Mouse (Mus musculus): ENCODE measurements around the gene Smyd3. TPM values are rescaled to one million over a fixed set of nuclear protein-coding genes. Genes with fewer than 3 reads are reported as not detected.

The Smyd3 gene
- total RNA-seq, 4 experiments from 2014 or later = 7.0 to 8.3 (median 7.8) TPM

GRCm38 (mm10) chr1:179065294-179065601 is 452.6 kb downstream of the Smyd3 start:
- DNase-seq (ENCODE audit: low spot score) = no peak

GRCm38 (mm10) chr1:179064601-179065293 is 453.1 kb downstream of the Smyd3 start:
- DNase-seq (ENCODE audit: low spot score) = no peak

- DNase-seq (ENCODE audit: low spot score) = peak; percentile 69
Observed at GRCm38 (mm10) chr1:179061759-179062168, 456.1 kb downstream of the Smyd3 start.

- no peak for DNase-seq (ENCODE audit: low spot score)
Observed at GRCm38 (mm10) chr1:179061053-179061452, 456.8 kb downstream of the Smyd3 start.

- no peak for DNase-seq (ENCODE audit: low spot score)
Observed at GRCm38 (mm10) chr1:179060113-179060955, 457.5 kb downstream of the Smyd3 start.

GRCm38 (mm10) chr1:179059286-179060112 is 458.3 kb downstream of the Smyd3 start:
- DNase-seq (ENCODE audit: low spot score) = no peak

GRCm38 (mm10) chr1:179058675-179059074 is 459.2 kb downstream of the Smyd3 start:
- no peak for DNase-seq (ENCODE audit: low spot score)

- no peak for DNase-seq (ENCODE audit: low spot score)
Observed at GRCm38 (mm10) chr1:179055760-179056159, 462.1 kb downstream of the Smyd3 start.

GRCm38 (mm10) chr1:179054385-179055116 is 463.3 kb downstream of the Smyd3 start:
- DNase-seq (ENCODE audit: low spot score) = no peak

- no peak for DNase-seq (ENCODE audit: low spot score)
Observed at GRCm38 (mm10) chr1:179052545-179053180, 465.2 kb downstream of the Smyd3 start.

- DNase-seq (ENCODE audit: low spot score) = no peak
Observed at GRCm38 (mm10) chr1:179047931-179048596, 469.8 kb downstream of the Smyd3 start.

- no peak for DNase-seq (ENCODE audit: low spot score)
Observed at GRCm38 (mm10) chr1:179045856-179046714, 471.8 kb downstream of the Smyd3 start.

GRCm38 (mm10) chr1:179044165-179044564 is 473.7 kb downstream of the Smyd3 start:
- no peak for DNase-seq (ENCODE audit: low spot score)

- no peak for DNase-seq (ENCODE audit: low spot score)
Observed at GRCm38 (mm10) chr1:179043644-179044043, 474.2 kb downstream of the Smyd3 start.

GRCm38 (mm10) chr1:179041905-179042337 is 475.9 kb downstream of the Smyd3 start:
- DNase-seq (ENCODE audit: low spot score) = peak; percentile 55

- no peak for DNase-seq (ENCODE audit: low spot score)
Observed at GRCm38 (mm10) chr1:179041231-179041904, 476.5 kb downstream of the Smyd3 start.

- DNase-seq (ENCODE audit: low spot score) = no peak
Observed at GRCm38 (mm10) chr1:179038801-179039200, 479.0 kb downstream of the Smyd3 start.

GRCm38 (mm10) chr1:179032947-179033346 is 484.9 kb downstream of the Smyd3 start:
- DNase-seq (ENCODE audit: low spot score) = no peak

GRCm38 (mm10) chr1:179031581-179031980 is 486.3 kb downstream of the Smyd3 start:
- no peak for DNase-seq (ENCODE audit: low spot score)

Data from heart, adult 8-10 months (tissue).